Mouse (Mus musculus) CD8-positive naive resting alpha-beta T cell, adult 2 months (primary cell): Measurements from ENCODE around the gene Mgat4d.
"Not testable (repeated sequence)": the region's sequence is repeated elsewhere in the genome, so short reads cannot be mapped to it uniquely, and the experiment has no call there.

Experiments used
- DNase-seq, 2 experiments: peaks; one replicate each; pipeline ENCODE4 v3.0.0; 2022; ENCODE audit warnings: low read depth in 2 of 2, low spot score in 2 of 2

Mgat4d gene

DNA sequence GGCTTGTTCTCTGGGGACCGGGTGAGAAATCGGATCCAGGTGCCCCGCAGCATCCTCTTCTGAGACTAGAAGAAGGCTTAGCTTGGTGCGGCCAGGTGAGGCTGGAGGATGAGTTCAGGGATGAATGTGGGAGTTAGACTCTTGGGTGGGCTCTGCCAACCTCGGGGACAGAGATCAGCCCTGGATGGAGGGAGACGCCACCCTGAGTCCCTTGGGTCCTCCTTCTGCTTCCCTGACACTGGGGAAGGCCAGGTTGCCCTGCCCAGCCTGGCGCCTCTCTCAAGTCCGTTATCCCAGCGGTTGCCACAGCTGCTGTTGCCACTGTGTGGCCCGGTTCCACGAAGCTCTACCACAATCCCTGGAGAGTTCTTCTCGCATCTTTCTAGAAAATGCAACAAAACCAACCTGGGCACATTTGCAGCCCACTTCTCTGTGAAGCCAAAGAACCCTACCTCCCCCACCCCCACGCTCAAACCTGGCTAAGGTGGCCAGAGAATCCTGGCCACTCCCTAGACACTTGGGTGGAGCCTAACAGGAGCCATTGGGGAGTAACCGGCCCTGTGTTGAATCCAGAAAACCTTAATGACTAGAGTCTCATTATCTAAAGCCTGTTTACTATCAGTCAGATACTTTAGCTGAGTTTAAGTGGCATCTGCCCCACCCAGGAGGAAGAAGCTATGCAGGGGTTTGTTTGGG is 41.9 kb downstream of the Mgat4d start:
- DNase-seq: no peak

- DNase-seq: no peak
Measured at GRCm38 (mm10) chr8:83392521-83392920, 44.2 kb downstream of the Mgat4d start.

DNA sequence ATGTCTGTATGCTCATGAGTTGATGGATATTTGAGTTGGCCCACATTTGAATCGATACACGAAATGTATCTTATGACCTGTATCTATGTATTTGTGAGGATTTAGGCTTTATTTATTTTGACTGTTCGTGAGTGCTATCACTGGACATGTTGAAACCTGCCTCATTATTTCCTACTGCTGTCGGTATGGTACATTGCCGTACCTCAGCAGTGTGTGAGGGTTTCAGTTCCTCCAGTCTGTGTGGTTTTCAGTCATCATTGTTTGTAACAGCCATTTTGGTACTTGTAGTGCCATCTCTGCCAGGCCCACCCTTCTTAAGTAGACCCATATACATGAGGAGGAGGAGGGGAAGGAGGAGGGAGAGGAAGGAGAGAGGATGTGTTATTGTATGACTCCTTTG is 46.1 kb downstream of the Mgat4d start:
- DNase-seq: no peak

GRCm38 (mm10) chr8:83396680-83397079 is 48.4 kb downstream of the Mgat4d start:
- no peak for DNase-seq

DNA sequence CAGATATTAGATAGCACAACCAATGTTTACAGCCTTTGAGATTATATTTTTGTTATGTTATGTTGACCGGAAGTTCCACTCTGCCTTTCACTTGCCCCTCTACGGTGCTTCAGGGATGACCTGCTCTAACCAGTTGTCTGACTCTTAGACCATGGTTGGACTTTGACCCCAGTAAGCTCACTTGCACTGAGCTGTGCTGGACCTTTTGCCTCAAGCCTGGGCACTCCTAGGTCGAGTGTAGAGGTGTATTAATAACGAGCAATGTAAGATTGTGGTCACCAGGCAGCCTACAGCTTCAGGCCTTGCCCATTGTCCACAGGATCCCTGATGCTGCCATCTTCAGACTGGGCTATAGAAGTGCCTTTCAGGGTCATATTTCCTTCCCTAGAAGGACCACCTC is 49.5 kb downstream of the Mgat4d start:
- DNase-seq: no peak

DNA sequence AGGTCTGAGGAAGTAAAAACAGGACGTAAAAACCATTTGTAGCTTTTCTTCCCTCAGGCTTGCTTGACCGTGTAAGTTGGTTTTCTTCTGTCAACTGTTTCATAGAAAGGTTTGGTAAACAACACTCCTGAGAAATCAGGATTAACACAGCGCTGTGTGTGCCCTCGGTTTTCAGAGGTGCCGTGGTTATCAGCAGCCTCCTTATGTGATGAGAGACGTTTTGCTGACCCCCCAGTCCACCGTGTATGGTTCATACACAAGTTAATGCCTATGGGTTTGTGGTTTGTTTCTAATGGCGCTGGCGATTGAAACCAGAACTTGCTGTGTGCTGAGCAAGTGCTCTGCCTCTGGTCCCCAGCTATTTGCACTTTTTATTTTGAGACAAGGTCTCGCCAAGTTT is 57.3 kb downstream of the Mgat4d start:
- DNase-seq: no peak

DNA sequence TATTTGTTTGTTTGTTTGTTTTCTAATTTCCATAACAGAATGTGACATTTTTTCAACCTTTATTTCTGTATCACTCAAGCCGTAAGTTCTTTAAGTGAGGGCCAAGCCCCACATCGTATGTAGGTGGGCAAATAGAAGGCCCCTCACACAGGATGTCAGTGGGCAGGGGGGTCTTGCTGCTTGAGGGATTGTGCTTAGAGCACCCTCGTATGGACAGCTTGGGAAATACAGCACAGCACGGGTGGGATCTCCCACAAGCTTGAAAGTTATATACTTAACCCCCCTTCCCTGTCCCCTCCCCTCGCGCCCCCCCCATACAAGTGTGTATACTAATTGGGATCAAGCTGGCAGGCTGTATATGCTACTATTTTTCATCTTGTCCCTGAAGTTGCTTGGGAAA is 58.6 kb downstream of the Mgat4d start:
- DNase-seq: no peak

DNA sequence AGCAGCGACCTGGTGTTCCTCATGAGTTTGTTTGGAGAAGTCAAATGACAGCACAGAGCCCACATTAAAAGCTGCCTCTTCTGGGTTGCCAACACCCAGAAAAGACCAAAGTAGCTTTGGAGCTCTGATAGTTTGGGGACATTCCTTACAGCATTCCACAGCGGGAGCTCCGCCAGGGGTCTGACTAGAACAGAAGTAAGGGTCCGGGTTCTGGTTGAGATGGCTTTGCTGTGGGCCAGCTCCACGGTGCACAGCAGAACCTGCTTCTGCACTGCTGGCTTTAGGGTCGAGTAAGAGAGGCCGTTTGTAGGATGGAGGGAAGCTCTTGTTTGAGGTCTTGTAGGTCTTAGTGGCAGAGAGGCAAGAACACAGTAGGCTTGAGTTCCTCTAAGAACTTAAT is 60.2 kb downstream of the Mgat4d start:
- DNase-seq: no peak

GRCm38 (mm10) chr8:83416878-83417277 is 68.6 kb downstream of the Mgat4d start:
- no peak for DNase-seq

- no peak for DNase-seq
Measured at GRCm38 (mm10) chr8:83417970-83418369, 69.7 kb downstream of the Mgat4d start.

DNA sequence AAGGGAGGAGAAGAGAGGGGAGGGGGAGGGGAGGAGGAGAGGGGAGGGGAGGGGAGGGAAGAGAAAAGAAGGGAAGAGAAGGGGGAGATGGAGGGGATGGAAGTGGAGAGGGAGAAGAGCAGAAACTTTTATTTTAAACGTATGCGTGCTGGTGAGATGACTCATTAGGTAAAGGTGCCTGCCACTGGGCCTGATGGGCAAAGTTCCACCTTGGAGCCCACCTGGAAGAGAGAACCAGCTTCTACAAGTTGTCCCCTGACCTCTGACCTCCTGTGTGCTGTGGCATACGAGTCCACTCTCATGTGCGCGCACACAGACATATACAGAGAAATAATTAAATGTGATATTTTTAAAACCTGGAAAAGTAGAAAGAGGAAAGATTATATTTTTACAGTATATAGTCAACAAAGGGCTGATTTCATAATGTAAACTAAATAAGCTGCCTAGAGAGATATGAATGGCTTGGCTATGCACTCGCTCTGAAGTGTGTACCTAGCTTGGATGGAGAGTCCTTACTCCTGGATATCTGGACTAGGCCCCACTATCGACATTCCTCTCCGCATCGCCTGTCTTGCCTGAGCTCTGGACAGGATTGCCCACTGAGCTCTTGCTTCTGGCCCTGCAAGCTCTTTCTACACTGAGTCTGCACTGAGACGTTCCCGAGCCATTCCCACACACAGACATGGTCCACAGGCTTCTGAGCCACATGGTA is 70.7 kb downstream of the Mgat4d start:
- no peak for DNase-seq

GRCm38 (mm10) chr8:83421354-83421753 is 73.1 kb downstream of the Mgat4d start:
- DNase-seq: no peak

DNA sequence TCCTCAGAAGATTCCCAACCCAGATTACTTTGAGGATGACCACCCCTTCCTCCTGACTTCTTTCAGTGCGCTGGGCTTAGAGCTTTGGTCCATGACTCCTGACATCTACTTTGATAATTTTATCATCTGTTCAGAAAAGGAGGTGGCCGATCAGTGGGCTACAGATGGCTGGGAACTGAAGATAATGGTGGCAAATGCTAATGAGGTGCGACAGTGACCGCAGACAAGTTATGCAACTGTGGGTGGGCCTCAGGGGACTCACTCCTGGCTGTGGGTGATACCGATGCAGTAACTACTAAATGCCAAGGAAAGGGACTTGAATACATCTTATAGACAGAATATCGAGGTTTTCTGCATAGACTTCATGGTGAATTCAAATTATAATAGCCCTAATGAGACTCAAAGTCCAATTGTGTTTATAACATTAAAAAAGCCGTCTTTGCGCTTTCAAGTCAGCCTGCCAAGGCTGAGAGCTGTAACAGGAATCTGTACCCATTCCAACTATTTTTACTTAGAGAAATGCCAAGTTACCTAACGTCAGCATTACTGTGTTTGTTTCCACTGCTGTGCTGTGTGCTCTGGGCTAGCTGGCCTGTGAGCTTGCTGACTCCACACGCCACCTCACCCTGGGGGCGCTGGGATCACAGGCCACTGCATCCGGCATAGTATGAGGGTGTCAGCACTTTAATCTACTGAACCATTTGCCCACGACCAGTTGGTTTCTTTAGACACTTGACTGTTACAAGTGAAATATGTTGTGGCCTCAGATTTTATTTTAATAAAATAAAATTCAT is 75.0 kb downstream of the Mgat4d start:
- no peak for DNase-seq

- no peak for DNase-seq
Measured at GRCm38 (mm10) chr8:83425202-83425601, 76.9 kb downstream of the Mgat4d start.

DNA sequence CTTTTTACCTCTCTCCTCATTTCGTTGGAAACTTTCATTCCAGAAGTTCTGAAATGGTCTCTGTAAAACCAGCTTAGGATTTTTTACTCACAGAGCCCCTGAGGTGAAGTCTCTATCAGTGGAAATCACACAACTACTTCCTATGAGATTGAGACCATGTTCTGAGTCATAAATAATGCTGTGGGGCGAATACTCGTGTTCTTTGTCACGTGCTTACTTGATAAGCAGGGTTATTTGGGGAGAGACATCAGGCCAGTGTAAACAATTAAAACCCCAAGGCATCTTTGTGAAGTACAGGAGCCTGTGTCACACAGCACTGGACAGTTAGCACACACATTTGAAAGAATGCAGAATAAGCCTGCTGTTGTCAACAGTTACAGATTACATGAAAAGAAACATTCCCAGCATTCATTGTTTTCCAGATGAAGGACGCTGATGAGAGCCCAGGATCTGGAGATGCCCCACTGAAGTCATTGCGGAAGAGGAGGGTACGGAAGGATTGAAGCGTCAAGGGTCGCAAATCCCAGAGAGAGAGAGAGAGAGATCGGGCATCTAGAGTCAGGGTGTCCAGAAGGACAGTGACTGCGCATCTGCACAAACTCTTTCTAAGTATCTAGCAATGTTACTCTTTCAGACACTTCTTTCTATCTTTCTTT is 78.0 kb downstream of the Mgat4d start:
- DNase-seq: no peak

DNA sequence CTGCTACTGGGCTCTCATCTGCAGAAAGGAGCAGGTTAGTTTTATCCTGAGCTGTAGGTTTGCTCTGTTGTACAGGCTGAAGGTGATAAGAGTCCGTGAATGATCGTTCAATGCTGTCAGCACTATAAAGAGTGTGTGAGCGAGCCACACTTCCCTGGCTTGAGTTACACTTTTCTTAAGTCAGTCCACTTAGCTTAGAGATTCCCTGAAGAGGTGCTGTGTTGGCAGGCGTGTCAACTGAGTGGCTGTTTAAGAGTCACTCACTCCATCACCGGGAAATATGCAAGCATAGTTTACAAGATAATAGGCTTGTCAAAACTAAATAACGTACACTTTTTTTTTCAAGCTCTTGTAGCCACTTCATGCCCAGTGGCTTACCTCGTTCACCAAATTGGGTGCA is 78.7 kb downstream of the Mgat4d start:
- no peak for DNase-seq

- DNase-seq: not testable (repeated sequence)
Measured at GRCm38 (mm10) chr8:83428621-83429020, 80.3 kb downstream of the Mgat4d start.

GRCm38 (mm10) chr8:83429071-83429524 is 80.8 kb downstream of the Mgat4d start:
- no peak for DNase-seq
